Mouse (Mus musculus): ENCODE results near the gene Gatad2a.

GRCm38 (mm10) chr8:69880841-69881240 lies 115.3 kb downstream of the Gatad2a start:
- TF ChIP-seq CTCF (IDR thresholded peaks at IDR 0.05; ENCODE audit: low read depth) (no peak), EP300 (IDR thresholded peaks at IDR 0.05; ENCODE audit: low read depth) (no peak)
